Mouse (Mus musculus): ENCODE data around the gene Atg2a.

DNA sequence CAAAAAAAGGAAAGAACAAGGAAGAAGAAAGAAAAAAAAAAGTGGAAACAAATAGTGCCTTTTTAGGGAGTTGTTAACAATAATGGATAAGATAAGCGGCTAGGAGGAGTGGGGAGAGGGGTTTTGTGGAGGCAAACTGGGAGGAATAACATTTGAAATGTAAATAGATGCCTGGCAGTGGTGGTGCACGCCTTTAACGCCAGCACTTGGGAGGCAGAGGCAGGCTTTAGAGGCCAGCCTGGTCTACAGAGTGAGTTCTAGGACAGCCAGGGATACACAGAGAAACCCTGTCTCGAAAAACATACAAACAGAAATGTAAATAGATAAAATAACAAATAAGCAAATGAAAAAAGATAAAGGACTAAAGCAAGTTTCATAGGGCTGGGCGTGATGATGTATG is 743 bp upstream of the Atg2a start:
- TF ChIP-seq CTCF (conservative IDR thresholded peaks at IDR 0.05; ENCODE audit: insufficient read depth, insufficient read length, low read depth, low read length) (no peak), POLR2A (IDR thresholded peaks at IDR 0.05; ENCODE audit: low read depth, low read length) (no peak)

Measured in kidney, adult 2 months (tissue).